Mouse (Mus musculus): ENCODE data around the gene Cdk5r2.

DNA sequence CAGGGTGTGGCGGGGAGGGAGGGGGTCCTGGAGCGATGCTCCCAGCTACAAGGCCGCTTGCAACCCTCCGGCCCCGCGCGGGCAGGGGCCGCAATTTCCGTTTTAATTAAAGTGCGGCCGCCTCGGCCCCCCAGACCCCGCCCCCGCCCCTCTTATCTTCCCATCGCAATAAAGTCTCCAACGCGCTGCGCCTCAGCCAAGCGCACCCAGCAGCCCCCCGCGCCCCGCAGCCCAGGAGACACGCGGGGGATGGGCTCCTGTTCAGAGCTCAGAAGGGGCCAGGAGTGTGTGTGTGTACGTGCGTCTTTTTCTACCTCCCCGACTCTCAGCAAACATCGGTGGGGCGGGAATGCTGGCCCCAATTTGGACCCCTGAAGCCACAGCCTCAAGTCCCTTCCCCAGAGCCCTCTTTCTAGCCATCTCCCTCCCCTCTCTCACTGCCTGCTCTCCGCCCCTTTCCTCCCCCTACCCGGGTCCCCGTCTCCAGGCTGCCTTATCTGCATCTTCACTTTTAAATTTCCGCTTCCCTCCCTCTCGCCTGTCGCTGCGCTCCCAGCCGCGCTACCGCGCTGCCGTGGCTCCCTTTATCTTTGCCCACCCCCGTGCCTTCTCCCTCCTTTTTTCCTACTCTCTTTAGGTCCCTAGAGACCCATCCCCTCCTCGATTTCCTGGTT lies 30.8 kb downstream of the Cdk5r2 start, which contains the start of gene Fev:
- TF ChIP-seq EP300 (IDR thresholded peaks at IDR 0.05; ENCODE audit: insufficient read depth, low read depth, low read length) (no peak), POLR2A (IDR thresholded peaks at IDR 0.05; ENCODE audit: insufficient read depth, low read length) (no peak)
